Mouse (Mus musculus) kidney, adult 9 months (tissue): ENCODE results near the gene Serpinb3c.
"Not testable (repeated sequence)": the region's sequence is repeated elsewhere in the genome, so short reads cannot be mapped to it uniquely, and the experiment has no call there.

Experiments used
- DNase-seq: peaks from one replicate; pipeline ENCODE4 v3.0.0; 2022

Gene Serpinb3c

GRCm38 (mm10) chr1:107278261-107278660 lies at the start of gene Serpinb3c, which contains the start of gene Serpinb3b:
Serpinb3c (minus strand) TSS chr1:107278371.
Serpinb3b (minus strand) TSS chr1:107278361.
- not testable (repeated sequence) for DNase-seq

DNA sequence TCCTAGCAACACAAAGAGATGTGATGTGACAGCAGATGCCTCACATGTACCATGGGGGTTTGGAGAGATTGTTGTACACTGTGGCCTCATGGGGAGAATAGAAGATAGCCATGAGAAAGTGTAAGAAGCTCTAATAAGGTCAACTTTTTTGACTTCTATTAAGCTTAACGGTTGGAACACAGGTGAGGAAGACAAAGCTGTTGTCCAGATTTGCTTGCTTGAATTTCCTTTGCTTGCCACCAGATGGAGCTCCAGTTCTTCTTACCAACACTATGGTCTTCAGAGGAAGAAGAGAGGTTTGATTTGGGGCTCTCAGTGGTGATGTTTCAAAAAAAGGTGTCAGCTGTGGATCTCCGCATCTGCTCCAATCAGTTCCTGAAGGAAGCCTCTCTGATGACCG lies 35.0 kb downstream of the Serpinb3c start:
- peak; percentile 9 for DNase-seq
